Mouse (Mus musculus) natural killer cell, adult 2 months (primary cell): ENCODE measurements around the gene Hdac10.

Source experiments
- DNase-seq, 2 experiments: peaks; one replicate each; pipeline ENCODE4 v3.0.0; 2022; ENCODE audit warnings: low spot score in 2 of 2

Hdac10 gene

DNA sequence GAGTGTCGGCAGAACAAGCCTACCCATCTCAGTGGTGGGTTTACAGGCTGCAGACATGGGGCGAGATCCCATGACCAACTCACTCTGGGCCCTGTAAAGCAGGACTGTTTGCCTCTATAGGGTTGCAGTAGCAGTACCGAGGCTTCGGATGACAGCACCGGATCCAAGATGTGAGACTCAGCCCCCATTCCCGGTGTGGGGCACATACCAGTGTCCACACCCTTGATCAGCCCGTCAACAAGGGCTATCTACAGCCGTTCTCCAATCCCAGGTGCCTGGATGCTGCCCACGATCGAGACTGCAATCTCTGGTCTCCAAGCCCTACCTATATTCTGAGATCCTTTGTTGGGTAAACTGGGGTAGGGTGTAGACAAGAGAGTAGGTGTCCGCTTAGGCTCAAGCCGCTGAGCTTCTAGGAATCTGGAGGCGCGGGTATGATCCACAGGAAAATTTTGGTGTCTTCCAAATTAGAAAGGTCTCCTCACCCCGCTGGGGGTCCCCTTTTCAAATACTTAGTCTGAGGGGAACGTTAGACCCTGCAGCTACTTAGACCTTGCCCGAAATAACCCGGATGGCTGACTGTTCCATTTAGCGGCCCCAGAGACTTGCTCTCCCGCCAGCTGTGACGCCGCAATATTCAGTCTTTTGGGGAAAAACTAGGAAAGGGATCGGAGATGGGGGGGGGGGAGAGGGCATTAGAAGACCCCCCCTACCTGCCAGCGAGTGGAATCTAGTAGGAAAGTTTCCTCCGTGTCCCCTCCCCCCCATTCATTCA lies 20.2 kb upstream of the Hdac10 start:
- no peak for DNase-seq

DNA sequence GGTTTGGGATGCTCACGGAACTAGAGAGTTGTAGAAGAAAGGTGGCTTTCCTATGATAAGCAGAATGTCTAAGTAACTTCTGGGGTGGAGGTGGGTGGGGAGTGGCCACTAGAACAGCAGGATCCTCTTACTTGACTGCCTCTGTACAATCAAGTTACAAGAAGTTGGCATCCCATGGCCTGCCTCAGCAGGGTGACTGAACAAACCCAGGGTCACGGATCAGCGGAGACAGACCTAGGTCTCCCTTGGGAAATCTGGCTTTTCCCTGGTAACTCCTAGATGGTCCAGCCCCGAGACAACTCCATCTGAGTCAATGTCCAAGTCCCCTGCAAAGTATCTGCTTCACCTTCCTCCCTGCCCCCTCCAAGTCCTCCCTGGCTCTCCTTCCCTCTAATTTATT lies 19.4 kb upstream of the Hdac10 start:
- no peak for DNase-seq

DNA sequence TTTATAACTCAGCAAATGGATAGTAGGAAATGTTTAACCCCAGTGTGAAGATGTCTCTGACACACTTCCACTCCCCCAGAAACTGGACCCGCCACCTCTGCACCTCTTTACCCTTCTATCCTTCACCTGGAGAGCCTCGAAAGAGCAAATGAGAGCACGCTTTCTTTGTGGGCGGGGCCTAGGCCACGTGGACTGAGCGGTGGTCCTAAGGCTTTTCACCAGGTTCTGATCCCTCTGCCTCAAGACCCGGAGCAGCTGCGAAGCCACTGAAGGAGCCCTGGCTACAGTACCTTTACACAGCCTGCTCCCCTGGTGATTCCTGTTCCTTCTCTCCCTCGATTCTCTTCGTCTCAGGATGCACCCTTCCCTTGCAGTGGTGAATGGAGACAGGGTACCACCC lies 19.0 kb upstream of the Hdac10 start:
- DNase-seq: no peak

DNA sequence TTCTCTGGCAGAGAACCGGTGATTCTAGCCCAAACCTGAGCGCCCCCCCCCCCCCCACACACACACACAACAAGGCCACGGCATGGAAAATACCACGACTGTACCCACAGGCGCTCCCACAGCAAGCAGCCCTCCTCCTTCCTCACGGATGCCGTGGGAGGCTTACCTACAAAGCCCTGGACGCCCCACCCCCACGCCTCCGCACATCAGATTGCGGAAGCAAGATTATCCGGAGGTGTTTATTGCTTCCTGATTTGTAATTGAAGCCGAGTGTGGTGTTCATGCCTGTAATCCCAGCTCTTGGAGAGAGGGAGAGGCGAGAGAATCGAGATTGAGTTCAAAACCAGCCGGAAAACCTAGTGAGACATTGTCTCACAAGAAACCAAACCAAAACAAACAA lies 18.5 kb upstream of the Hdac10 start:
- peak in 1 of 2 experiments; percentile 60 for DNase-seq

DNA sequence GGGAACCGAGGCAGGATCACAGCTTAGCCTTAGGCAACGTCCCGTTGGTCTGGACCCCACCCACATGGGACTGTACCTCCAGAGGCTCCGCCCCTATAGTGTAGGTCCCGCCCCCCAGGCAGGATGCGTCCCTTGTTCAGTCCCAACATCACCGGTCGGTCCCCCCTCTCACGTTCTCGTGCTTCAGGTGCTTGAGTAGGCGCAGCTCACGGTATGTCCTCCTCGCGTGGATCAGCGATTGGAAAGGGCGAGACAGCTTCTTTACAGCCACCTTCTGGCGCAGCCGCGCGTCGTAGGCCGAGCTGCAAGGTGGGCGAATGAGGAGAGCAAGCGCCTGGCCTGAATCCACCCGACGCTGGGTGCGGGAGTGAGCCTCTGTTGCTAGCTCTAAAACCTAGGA lies 18.0 kb upstream of the Hdac10 start:
- DNase-seq: peak in 1 of 2 experiments; percentile 51

DNA sequence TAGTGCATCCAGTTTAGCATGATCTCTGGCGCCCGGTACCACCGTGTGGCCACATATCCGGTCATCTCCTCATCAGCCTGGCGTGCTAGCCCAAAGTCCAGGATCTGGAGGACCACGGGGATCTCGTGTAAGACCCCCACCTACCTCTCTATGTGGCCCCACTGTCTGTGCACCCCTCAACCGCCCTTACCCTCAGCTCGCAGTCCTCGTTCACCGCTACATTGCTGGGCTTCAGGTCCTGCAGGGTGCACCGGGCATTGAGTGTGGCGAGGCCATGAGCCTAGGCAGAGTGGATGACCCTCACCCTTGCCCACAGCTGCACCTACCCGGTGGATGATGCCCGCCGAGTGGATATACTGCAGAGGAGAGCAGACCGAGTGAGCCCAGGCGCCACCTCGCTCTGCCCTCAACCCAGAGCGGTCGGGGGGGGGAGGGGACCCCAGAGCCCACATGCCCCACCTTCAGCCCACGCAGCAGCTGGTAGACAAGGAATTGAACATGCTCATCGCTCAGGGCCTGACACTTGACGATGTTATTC lies 17.4 kb upstream of the Hdac10 start:
- DNase-seq: no peak

DNA sequence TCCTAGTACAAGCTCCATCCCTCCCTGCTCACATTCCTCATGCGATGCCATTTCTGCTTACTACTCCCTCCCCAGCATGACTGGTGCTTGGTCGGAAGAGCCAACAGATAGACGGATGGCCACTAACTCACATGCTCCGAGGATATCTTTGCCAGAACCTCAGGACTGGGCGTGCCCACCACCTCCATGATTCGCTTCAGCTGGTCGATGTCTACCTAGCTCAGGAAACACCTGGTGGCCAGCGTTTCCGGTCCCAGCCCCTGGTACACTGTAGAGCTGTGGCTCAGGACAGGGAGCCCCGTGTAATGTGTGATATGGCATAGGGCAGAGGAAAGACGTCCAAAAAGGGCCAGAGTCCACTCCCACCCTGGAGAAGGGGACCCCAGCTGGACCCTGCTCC lies 16.5 kb upstream of the Hdac10 start:
- no peak for DNase-seq

DNA sequence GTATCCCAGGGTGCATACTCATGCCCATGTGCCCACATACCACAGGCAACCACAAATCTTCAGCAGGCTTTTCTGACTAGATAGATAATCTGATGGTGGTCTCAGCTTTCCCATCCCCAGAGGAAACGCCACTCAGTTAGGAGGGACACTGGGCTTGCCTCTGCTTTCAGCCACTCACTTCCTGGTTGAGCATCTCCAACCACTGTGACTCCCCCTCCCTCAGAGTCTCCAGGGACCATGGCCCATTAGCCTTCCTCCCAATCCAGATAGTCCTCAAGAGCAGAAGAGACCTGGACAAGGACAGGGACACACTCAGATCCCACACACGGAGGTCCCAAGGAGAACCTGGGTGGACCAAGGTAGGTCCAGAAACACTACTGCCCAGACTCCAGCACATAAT lies 14.6 kb upstream of the Hdac10 start:
- DNase-seq: no peak

DNA sequence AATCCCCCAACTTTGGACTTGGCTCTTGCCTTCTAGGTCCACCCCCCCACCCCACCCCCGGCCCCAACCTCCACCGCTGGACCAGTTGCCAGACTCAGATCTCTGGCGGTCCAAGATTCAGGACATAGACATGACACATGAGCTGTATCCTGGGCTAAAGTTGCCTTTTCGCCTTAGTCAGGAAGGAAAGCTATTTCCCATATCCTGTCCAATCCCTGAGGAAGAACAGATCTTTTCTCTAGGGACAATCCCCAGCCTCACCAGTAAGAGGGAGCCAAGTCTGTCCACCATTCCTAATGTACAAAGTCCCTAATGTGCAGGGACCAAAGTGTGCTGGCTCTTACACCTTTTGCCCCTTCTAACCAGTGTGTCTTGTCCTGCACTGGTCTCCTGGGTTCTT lies 13.4 kb upstream of the Hdac10 start:
- DNase-seq: no peak

DNA sequence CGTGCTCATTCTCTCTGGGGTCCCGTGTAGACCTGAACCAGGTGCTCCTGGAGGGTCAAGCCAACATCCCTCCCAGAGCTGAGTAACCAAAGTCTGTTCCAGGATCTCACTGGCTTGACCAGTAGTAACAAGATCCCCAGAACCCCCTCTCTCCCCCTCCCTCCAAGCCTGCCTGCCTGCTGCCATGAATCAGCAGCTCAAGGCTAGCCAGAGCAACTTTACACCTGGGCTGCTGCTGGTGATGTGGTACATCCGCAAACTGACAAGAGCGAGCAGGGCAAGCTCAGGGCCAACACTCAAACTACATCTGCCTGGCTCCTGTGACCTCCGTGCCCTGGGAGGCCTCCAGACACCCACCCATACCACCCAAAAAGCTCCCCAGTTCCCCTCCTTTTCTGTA lies 12.9 kb upstream of the Hdac10 start:
- no peak for DNase-seq

DNA sequence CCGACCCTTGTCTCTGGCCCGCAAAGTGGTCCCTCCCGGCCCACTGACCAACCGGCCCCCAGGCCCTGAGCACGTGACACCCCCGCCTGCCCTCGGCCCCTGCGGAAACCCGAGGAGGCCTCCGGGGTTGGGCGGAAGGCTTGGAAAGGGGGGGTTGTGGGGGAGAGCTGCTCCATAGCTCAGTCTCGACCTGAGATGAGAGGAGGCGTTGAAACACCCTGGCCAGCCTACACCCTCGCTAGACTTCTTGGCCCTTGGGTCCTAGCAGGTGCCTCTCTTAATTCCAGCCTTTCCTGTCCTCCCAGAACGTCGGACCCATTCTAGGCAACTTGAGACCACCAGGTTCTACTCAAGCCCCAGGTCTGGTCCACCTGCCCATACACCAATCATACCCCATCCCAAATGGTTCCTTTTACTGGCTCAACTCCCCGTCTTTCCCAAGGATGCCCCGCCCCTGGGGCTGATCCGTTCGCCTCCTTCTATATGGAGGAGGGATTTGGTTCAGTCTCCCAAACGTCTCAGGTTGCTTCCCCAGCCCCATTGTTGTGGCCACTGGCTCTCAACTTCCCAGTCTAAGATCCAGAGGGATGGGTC lies 12.3 kb upstream of the Hdac10 start, which contains the start of gene Mapk12:
Gene Mapk12 (minus strand): TSS at position 45 of the 594 bp plus-strand sequence.
- DNase-seq: no peak

DNA sequence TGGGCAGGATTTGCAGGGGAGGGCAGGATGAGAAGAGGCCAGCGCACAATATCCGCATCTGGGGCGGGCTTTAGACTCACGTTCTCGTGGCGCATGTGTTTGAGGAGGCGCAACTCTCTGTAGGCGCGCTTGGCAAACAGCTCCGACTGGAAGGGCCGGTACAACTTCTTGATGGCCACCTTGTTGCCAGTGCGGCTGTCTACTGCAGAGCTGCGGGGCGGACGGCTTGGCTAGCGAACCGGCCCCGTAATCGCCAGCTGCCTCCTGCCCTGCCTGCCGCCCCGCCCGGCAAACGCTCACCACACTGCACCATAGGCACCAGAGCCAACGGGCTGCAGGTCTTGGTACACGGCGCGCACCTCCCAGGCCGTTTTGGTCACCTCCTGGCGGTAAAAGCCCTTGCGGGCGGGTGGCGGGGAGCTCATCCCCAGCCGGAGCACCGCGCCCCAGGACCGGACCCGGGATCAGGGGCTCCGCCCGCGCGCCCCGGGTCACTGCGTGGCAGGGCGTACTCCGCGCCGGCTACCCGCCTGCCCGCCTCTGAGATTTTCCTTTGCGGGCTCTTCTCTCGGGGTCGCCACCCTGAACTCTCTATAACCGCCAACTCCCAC lies 11.7 kb upstream of the Hdac10 start:
- no peak for DNase-seq

DNA sequence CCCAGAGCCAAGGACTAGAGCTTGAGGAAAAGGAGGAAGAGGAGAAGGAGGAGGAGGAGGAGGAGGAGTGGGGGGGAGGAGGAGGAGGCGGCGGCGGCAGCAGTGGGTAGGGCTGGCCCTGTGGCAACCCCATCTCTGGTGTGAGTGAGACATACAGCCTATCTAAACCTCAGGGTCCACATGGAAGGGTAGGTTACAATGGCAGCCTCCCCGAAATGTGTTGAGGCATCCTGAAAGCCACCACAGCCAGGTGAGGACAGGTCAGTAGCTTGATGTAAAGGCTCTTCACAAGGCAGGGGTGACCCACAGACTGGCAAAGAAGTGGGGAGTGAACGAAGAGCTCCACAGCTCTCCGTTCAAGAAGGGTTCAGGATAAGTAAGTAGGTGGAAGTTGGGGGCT lies 10.0 kb upstream of the Hdac10 start:
- no peak for DNase-seq

DNA sequence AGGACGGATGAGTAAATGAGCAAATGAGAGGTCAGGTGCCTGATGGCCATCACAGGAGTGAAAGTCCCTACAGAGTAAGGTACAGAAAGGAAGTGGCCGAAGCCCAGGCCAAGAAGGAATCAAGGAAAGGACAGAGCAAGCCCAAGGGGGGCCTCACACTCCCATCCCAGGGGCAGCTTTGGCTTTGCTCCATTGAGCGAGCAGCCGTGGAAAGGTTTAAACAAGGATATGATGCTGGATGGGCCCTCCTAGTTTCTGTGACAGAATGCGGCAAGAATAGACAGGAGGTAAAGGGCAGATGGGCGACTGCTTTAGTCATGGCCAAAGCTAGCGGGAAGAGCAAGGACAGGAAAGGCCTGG lies 9.5 kb upstream of the Hdac10 start:
- DNase-seq: no peak

DNA sequence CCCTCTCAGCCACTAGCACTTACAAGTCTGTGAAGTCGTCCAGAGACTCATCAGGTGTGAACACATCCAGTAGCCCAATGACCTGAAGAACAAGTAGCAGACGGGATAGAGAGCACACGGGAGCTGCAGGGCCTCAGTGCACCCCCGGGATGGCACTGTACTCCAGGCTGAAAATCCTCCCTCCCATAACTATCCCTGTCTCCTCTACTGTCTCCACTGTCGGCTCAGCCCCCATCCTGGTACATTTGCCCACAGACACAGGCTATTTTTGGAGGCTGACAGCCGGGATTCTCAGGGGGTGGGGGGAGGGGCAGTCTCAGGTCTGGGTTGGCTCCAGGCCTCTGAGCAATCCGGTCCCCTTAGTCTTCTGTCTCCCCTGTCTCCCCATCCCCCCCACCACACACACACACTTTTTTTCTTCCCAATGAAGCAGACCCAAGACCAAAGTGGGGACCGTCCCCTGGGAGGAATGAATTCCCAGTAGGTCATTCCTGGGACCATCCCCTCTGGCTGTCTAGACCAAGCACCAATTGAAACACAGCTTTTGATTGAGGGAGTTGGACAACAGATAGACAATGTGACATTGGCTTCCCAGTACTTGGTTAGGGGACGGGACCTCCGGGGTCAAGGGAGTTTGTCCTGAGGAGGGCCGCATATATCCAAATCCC lies 9.0 kb upstream of the Hdac10 start:
- no peak for DNase-seq

DNA sequence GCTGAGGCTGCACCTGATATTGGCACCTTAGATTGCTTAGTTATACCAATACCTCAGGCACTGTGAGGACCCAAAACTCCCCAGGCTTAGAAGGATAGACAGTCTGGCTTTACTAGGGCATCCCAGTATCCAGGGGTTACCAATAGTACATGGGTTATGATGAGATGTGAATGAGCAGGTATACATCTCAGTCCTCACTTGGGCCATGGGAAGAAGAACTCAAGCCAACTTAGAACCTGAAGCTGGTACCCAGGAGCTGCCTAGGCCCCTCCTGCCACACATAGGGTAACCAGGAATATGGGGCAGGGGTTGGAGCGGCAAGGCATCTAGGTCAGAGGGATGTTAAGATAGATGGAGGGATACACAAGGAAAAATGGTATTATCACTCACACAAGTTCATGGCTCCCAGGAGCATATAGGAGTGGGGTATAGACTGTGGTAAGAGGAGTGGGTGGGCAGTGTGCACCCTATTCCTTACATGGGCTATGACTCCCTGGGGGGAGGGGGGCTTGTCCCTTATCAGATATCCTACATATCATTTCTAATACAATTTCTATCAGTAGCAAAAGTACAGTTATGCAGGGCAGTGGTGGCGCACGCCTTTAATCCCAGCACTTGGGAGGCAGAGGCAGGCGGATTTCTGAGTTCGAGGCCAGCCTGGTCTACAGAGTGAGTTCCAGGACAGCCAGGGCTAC lies 8.1 kb upstream of the Hdac10 start:
- DNase-seq: no peak

DNA sequence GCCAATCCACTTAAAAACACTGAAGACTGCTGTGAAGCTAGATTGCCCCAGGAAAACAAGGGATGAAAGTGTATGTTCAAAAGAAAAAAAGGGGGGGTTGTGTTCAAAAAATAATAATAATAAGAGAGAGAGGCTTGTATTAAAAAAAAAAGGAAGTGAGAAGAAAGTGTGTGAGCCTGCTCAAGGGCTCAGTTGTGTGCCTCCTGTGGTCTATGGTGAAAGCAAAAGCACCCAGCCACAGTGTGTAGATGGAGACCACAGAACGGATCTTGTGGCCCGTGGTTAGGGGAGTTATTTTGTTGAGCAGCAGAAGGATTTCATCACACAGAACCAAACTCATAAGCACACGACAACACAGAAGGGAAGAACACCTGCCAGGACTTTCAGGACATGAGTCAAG lies 2.8 kb upstream of the Hdac10 start:
- DNase-seq: peak; percentile 90

DNA sequence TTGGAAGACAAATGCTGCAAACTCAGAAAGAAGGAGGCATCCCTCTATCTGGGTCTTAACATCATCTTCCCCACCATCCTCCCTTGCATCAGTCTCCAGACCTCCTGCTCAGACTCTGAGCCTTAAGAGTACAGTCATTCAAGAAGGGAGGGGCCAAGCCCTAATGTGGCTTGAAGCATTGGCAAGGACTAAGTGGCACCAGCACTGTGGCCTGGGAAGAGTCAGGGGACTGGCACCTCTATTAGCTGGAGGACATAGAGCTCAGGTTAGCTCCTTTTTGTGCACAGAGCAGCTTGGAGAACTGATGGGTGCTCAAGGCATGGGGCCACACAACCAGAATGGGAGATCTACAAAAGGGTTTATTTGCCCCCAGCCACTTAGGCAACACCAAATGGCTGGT lies 1.7 kb upstream of the Hdac10 start:
- DNase-seq: no peak

DNA sequence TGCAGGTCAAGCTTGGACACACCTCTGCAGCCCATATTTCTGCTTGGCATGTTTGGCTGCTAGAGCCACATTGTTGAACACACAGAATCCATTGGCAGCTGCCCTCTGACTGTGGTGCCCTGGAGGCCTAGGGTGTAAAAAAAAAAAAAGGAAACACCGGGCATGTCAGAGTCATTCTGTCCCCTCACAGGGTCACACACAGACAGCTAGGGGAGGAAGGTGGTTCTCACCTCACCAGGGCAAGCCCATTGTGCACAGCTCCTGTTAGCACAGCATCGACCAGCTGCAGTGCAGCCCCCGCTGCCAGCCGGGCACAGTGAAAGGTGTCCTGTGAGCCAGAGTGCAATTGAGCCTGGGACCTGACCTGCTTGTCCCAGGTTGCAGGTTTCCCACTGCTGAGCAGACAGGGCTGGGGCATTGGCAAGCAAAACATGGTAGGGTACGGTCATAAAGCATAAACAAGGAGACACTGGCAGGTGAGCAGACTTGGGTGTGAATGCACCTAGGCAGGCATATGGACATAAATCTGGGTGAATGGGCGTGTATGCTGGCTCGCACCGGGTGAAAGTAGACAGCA lies 1.0 kb downstream of the Hdac10 start:
- no peak for DNase-seq

DNA sequence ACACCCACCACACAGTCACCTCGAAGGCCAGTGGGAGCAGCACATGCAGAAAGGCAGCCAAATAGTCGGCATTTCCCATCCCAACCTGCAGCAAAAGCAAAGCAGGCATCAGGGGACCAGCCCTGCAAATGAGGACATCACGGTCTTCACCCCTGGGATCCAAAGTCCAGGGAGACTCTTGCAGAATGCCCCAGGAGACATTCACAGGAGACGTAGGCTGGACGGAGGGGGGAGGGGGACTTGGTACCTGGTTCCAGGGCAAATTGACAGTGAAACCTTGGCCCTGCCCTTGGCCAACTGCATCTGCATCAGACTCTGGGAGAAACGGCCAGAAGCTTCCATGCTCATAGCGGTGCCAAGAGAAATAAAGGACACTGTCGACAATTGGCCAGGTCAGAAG lies 1.9 kb downstream of the Hdac10 start:
- no peak for DNase-seq

DNA sequence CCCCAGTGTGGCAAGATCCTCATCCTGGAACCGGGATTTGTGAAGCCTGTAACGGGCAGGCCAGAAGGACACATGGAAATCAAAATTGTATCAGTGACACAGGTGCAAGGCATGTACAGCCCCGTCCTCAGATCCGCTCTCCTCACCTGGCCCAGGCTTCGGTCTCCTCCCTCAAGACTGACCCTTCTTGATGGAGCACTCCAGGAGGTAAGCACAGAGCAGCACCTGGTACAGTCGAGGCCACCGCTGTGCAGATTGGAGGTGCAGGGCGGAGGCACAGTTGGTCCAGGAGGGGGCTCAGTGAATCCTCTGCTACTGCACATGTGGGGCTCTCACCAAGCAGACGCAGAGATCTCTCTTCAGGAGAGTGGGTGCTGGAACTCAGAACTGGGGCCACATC lies 3.1 kb downstream of the Hdac10 start:
- no peak for DNase-seq

DNA sequence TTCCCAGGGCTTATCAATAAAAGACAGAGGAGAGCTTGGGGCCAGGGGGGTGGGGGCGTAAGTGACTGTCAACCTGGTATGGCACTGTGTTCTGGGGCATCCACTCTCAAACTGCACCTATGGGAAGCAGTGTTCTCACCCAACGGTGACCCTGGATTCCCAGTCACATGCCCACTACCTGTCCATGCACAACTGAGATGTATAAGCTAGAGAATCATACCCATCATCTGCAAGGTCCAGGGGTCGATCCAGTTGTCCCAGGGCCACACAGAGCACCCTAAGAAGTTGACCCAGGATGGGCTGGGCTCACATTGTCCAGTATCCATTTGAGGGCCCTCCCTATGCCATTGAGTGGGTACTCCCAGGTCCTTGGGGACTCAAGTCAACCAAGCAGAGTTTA lies 4.2 kb downstream of the Hdac10 start:
- DNase-seq: no peak
